Mouse (Mus musculus) kidney, embryonic 16.5 days (tissue): ENCODE measurements around the gene Pawr. TPM values are rescaled to one million over a fixed set of nuclear protein-coding genes. Genes with fewer than 3 reads are reported as not detected.

ENCODE experiments used
- microRNA-seq: library from miRNA; unstranded; fragments of <30 nt; microRNA quantifications from one replicate; pipeline ENCODE4, GENCODE M21; 2016
- polyA plus RNA-seq: library from polyadenylated mRNA; unstranded; fragments of >200 nt; fragmentation: Nextera tagmentation; extraction: Ambion mirVana; gene quantifications from 2 replicates; pipeline ENCODE4 v1.2.1, GENCODE M21; 2015

Pawr gene
- polyA plus RNA-seq, 1 experiment from 2014 or later: 13.4 TPM

Small RNAs within 50 kb of the gene (microRNA-seq; reads per million reads assigned to microRNA genes)
- gene Gm25591: not detected

Other genes starting within 250 kb of the Pawr start
- gene Ppp1r12a, start 169.9 kb upstream of the Pawr start, polyA plus RNA-seq: 91.1 and 97.7 TPM in 2 replicates